Mouse (Mus musculus) cerebral cortex, adult 2 months (tissue): ENCODE results near the gene Clcf1.

Experiments
- WGBS: fragments of 180-500 bp; shearing (Covaris S2); methylation state at CpG from one replicate; pipeline ENCODE4 v1.1.7; 2018; 5-methylcytosine and 5-hydroxymethylcytosine counted together

Clcf1 gene

GRCm38 (mm10) chr19:4214071-4214770, at the start of gene Clcf1, which contains the start of gene AC109138.7:
Gene Clcf1, plus strand, starts transcription at chr19:4214238.
Gene AC109138.7, plus strand, starts transcription at chr19:4214357.
- 2% methylated on average over 49 of the region's 49 CpGs for WGBS

GRCm38 (mm10) chr19:4164721-4165120, 49.3 kb upstream of the Clcf1 start:
- WGBS, result 80% methylated on average over 2 of the region's 2 CpGs

GRCm38 (mm10) chr19:4166678-4167476, 47.2 kb upstream of the Clcf1 start:
- WGBS, result 80% methylated on average over 9 of the region's 9 CpGs

- under 1% methylated on average over 43 of the region's 43 CpGs for WGBS
Observed at GRCm38 (mm10) chr19:4169378-4169784, 44.7 kb upstream of the Clcf1 start.

- WGBS, result 2% methylated on average over 27 of the region's 27 CpGs
Observed at GRCm38 (mm10) chr19:4169810-4170209, 44.2 kb upstream of the Clcf1 start.

- WGBS, result 94% methylated on average over 10 of the region's 10 CpGs
Observed at GRCm38 (mm10) chr19:4170723-4171392, 43.2 kb upstream of the Clcf1 start.

GRCm38 (mm10) chr19:4171393-4172290, 42.4 kb upstream of the Clcf1 start:
- WGBS, result 64% methylated on average over 13 of the region's 13 CpGs

GRCm38 (mm10) chr19:4172925-4173324, 41.1 kb upstream of the Clcf1 start:
- 74% methylated on average over 11 of the region's 11 CpGs for WGBS

- 18% methylated on average over 11 of the region's 11 CpGs for WGBS
Observed at GRCm38 (mm10) chr19:4175368-4175947, 38.6 kb upstream of the Clcf1 start, which contains the start of gene Carns1. Gene Carns1, minus strand, starts transcription at chr19:4175479.

- 92% methylated on average over 7 of the region's 7 CpGs for WGBS
Observed at GRCm38 (mm10) chr19:4180411-4180810, 33.6 kb upstream of the Clcf1 start.

GRCm38 (mm10) chr19:4181892-4182291, 32.1 kb upstream of the Clcf1 start:
- 40% methylated on average over 3 of the region's 3 CpGs for WGBS

- 63% methylated on average over 2 of the region's 2 CpGs for WGBS
Observed at GRCm38 (mm10) chr19:4183689-4184088, 30.3 kb upstream of the Clcf1 start.

- WGBS, result 73% methylated on average over 15 of the region's 15 CpGs
Observed at GRCm38 (mm10) chr19:4184976-4185975, 28.8 kb upstream of the Clcf1 start.

GRCm38 (mm10) chr19:4187303-4187702, 26.7 kb upstream of the Clcf1 start:
- WGBS, result 82% methylated on average over 3 of the region's 3 CpGs

- WGBS, result 92% methylated on average over 12 of the region's 12 CpGs
Observed at GRCm38 (mm10) chr19:4189051-4189620, 24.9 kb upstream of the Clcf1 start.

GRCm38 (mm10) chr19:4190831-4191334, 23.2 kb upstream of the Clcf1 start, which contains the start of gene Tbc1d10c:
Gene Tbc1d10c, minus strand, starts transcription at chr19:4191284.
- 65% methylated on average over 4 of the region's 4 CpGs for WGBS

GRCm38 (mm10) chr19:4191528-4192250, 22.3 kb upstream of the Clcf1 start, which contains the start of gene Ppp1ca:
Gene Ppp1ca, plus strand, starts transcription at chr19:4192065.
- 2% methylated on average over 47 of the region's 47 CpGs for WGBS
